Mouse (Mus musculus) kidney, adult 2 months (tissue): ENCODE data around the gene Dus2. TPM values are rescaled to one million over a fixed set of nuclear protein-coding genes. Genes with fewer than 3 reads are reported as not detected.
A peak's percentile ranks its signal among the peaks of the same experiment; 100 is the strongest.

Experiments used
- DNase-seq: peaks from one replicate; pipeline ENCODE4 v3.0.0; 2021
- H3K27ac ChIP-seq: fragments of 200-500 bp; 2 replicates; pipeline ENCODE4 v1.5.1; 2012; ENCODE audit warnings: low read depth, low read length, control low read depth, inconsistent platforms; ENCODE audit not compliant: insufficient read depth
- H3K27me3 ChIP-seq: fragments of 200-500 bp; replicated peaks from 2 replicates; pipeline ENCODE4 v1.6.1; 2012; ENCODE audit warnings: mild to moderate bottlenecking, moderate library complexity, low read length, inconsistent platforms; ENCODE audit not compliant: control insufficient read depth, insufficient read depth
- H3K36me3 ChIP-seq: fragments of 200-500 bp; 2 replicates; pipeline ENCODE4 v1.6.1; 2012; ENCODE audit warnings: mild to moderate bottlenecking, moderate library complexity, low read length, inconsistent platforms; ENCODE audit not compliant: control insufficient read depth, insufficient read depth
- H3K4me1 ChIP-seq: fragments of 200-500 bp; 2 replicates; pipeline ENCODE4 v1.6.1; 2011; ENCODE audit warnings: low read length; ENCODE audit not compliant: control insufficient read depth, insufficient read depth
- H3K4me3 ChIP-seq: fragments of 200-500 bp; 2 replicates; pipeline ENCODE4 v1.5.1; 2011; ENCODE audit warnings: mild to moderate bottlenecking, low read depth, low read length, control low read depth; ENCODE audit not compliant: insufficient read depth
- CTCF ChIP-seq: fragments of 200-500 bp; conservative IDR thresholded peaks from 2 replicates; pipeline ENCODE4 v1.5.1; 2011; ENCODE audit warnings: low read depth, mild to moderate bottlenecking, control low read depth, low read length, moderate library complexity, mixed read lengths; ENCODE audit not compliant: insufficient read depth, insufficient read length
- POLR2A ChIP-seq: fragments of 200-500 bp; IDR thresholded peaks from one replicate; pipeline ENCODE4 v1.6.1; 2011; ENCODE audit warnings: low read depth, low read length, control low read depth
- WGBS: fragments of 180-500 bp; shearing (Covaris S2); methylation state at CpG from one replicate; pipeline ENCODE4 v1.1.7; 2018; 5-methylcytosine and 5-hydroxymethylcytosine counted together
- polyA plus RNA-seq: library from polyadenylated mRNA; depleted of rRNA; stranded (reverse); fragments of >200 nt; gene quantifications from 2 replicates; pipeline ENCODE4 v1.2.3, GENCODE M21; 2012; rRNA removed

The Dus2 gene
- polyA plus RNA-seq = 10.2 and 11.6 TPM in 2 replicates

- WGBS = 8% methylated on average over 15 of the region's 15 CpGs
- TF ChIP-seq CTCF (peak; percentile 98), POLR2A (no peak)
- Histone ChIP-seq H3K4me1 (no peaks in the 10 kb centered on the region), H3K27ac (no peak within 1 kb of the TSS), H3K4me3 (no peak within 1 kb of the TSS), H3K36me3 (no peaks in the 10 kb centered on the region), H3K27me3 (no peaks in the 10 kb centered on the region)
- DNase-seq = peak; percentile 83
Measured at GRCm38 (mm10) chr8:105990856-105991387, at the start of gene Dus2. Gene Dus2 (plus strand): TSS chr8:105991337.

GRCm38 (mm10) chr8:105942026-105942425, 49.1 kb upstream of the Dus2 start:
- 94% methylated on average over 11 of the region's 11 CpGs for WGBS

GRCm38 (mm10) chr8:105942542-105942941, 48.6 kb upstream of the Dus2 start:
- TF ChIP-seq POLR2A (no peak), CTCF (no peak)
- Histone ChIP-seq H3K27me3 (no peaks in the 10 kb centered on the region), H3K4me3 (no peak overlapping the region), H3K27ac (no peak overlapping the region), H3K4me1 (no peaks in the 10 kb centered on the region; the same call in 1 of the 2 replicates), H3K36me3 (no peaks in the 10 kb centered on the region)
- no peak for DNase-seq
- 82% methylated on average over 5 of the region's 5 CpGs for WGBS

More at GRCm38 (mm10) chr8:105942026-105942425, 49.1 kb upstream of the Dus2 start:
- H3K36me3 ChIP-seq = no peaks in the 10 kb centered on the region
- TF ChIP-seq POLR2A (no peak), CTCF (no peak)
- H3K27me3 ChIP-seq = no peaks in the 10 kb centered on the region
- DNase-seq = no peak
- no peaks in the 10 kb centered on the region; the same call in 1 of the 2 replicates for H3K4me1 ChIP-seq
- no peak overlapping the region for H3K4me3 ChIP-seq
- no peak overlapping the region for H3K27ac ChIP-seq

GRCm38 (mm10) chr8:105943321-105943739, 47.8 kb upstream of the Dus2 start, which contains the start of gene Lcat:
Gene Lcat (minus strand): TSS chr8:105943382.
- Histone ChIP-seq H3K4me1 (no peaks in the 10 kb centered on the region), H3K36me3 (no peaks in the 10 kb centered on the region), H3K4me3 (no peak within 1 kb of the TSS), H3K27me3 (no peaks in the 10 kb centered on the region), H3K27ac (no peak within 1 kb of the TSS)
- TF ChIP-seq CTCF (no peak), POLR2A (no peak)
- no peak for DNase-seq
- 91% methylated on average over 8 of the region's 8 CpGs for WGBS

GRCm38 (mm10) chr8:105949350-105949749, 41.8 kb upstream of the Dus2 start:
- 63% methylated on average over 10 of the region's 10 CpGs for WGBS
- DNase-seq = peak; percentile 21
- TF ChIP-seq CTCF = no peak
- TF ChIP-seq POLR2A = no peak

GRCm38 (mm10) chr8:105951057-105951659, 40.0 kb upstream of the Dus2 start:
- peak overlapping the region; percentile 66 for H3K27ac ChIP-seq
- no peaks in the 10 kb centered on the region for H3K27me3 ChIP-seq
- no peaks in the 10 kb centered on the region for H3K36me3 ChIP-seq
- peaks cover 6% of the 10 kb centered on the region; the same call in 1 of the 2 replicates for H3K4me1 ChIP-seq
- peak; percentile 64 for DNase-seq
- no peak for TF ChIP-seq CTCF
- no peak for TF ChIP-seq POLR2A
- 22% methylated on average over 7 of the region's 7 CpGs for WGBS
- H3K4me3 ChIP-seq = no peak overlapping the region

More at GRCm38 (mm10) chr8:105949350-105949749, 41.8 kb upstream of the Dus2 start:
- no peaks in the 10 kb centered on the region for H3K36me3 ChIP-seq
- H3K4me1 ChIP-seq = peaks cover 6% of the 10 kb centered on the region; the same call in 1 of the 2 replicates
- no peaks in the 10 kb centered on the region for H3K27me3 ChIP-seq
- H3K4me3 ChIP-seq = no peak overlapping the region
- H3K27ac ChIP-seq = no peak overlapping the region

- H3K27ac ChIP-seq = no peak overlapping the region
- H3K36me3 ChIP-seq = no peaks in the 10 kb centered on the region
- DNase-seq = no peak
- no peaks in the 10 kb centered on the region for H3K27me3 ChIP-seq
- no peak for TF ChIP-seq POLR2A
- TF ChIP-seq CTCF = no peak
- peaks cover 4% of the 10 kb centered on the region; the same call in 1 of the 2 replicates for H3K4me1 ChIP-seq
- 82% methylated on average over 4 of the region's 4 CpGs for WGBS
- no peak overlapping the region for H3K4me3 ChIP-seq
Measured at GRCm38 (mm10) chr8:105956556-105956955, 34.6 kb upstream of the Dus2 start.
